Mouse (Mus musculus) kidney, adult 9 months (tissue): ENCODE results near the gene Ptx4.

Source experiments
- DNase-seq: peaks from one replicate; pipeline ENCODE4 v3.0.0; 2022

Gene Ptx4

DNA sequence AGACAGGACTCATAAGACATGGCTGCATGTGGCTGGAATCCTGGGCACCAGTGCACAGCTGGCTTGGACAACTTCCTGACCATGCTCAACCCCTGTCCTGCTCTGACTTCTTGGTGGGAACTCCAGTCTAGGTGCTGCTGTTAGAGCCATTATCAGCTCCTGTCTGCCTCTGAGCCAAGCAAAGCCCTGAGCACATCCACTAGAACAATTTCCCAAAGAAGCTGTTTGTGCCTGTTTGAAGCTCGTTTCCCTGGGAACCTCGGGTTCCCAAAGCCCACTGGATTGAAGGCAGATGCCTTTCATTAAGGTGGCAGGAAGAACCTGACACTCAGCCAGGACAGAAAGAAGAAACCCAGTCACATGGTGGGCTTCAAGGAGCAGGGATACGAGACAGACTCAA is at the start of gene Ptx4:
TSS of gene Ptx4 (plus strand) at position 355 of the 400 bp plus-strand sequence.
- no peak for DNase-seq

DNA sequence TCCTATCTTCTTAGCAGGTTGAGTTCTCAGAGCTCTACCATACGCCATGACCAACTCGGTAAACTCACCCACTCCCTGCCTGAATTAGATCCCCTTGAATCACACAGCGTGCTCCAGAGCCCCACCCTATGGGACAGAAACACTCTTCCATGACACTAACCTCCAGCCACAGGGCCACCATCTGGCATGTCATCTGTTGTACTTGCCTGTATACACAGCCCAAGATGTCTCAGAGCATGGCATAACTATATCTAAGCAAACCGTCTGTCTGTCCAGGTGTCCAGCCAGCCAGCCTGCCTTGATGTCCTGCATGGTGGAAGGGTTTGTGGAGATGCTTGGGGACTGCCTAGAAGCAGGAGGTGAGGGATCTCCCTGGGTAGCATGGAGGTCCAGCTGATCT is 43.7 kb upstream of the Ptx4 start:
- no peak for DNase-seq

GRCm38 (mm10) chr17:25077771-25078372 is 42.7 kb upstream of the Ptx4 start:
- DNase-seq = peak; percentile 76

- no peak for DNase-seq
Measured at GRCm38 (mm10) chr17:25080210-25080609, 40.4 kb upstream of the Ptx4 start.

DNA sequence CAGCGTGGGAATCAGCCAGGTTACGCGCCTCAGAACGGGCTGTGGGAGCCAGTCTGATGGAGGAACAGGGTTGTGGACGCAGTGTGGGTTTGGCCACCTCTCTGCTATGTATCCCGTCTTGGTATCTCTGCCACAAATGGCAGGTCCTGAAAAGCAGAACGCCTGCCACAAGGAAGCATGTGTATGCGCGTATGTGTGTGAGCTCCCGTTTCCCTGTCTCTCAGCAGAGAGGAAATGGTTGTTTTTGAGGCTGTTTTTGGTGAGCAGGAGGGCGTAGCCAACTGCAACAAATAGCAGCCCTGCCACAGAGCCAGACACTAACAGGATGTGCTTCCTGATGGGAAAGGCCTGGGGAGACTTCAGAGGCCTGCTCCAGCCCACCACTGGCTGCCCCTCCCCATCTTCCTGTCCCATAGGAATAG is 39.6 kb upstream of the Ptx4 start:
- DNase-seq = peak; percentile 85

- peak; percentile 61 for DNase-seq
Measured at GRCm38 (mm10) chr17:25082081-25082847, 38.3 kb upstream of the Ptx4 start.

- DNase-seq = no peak
Measured at GRCm38 (mm10) chr17:25082887-25083286, 37.7 kb upstream of the Ptx4 start.

- DNase-seq = peak; percentile 79
Measured at GRCm38 (mm10) chr17:25083444-25083931, 37.1 kb upstream of the Ptx4 start, which contains the start of gene Tmem204. Gene Tmem204 (minus strand): TSS chr17:25083591.

DNA sequence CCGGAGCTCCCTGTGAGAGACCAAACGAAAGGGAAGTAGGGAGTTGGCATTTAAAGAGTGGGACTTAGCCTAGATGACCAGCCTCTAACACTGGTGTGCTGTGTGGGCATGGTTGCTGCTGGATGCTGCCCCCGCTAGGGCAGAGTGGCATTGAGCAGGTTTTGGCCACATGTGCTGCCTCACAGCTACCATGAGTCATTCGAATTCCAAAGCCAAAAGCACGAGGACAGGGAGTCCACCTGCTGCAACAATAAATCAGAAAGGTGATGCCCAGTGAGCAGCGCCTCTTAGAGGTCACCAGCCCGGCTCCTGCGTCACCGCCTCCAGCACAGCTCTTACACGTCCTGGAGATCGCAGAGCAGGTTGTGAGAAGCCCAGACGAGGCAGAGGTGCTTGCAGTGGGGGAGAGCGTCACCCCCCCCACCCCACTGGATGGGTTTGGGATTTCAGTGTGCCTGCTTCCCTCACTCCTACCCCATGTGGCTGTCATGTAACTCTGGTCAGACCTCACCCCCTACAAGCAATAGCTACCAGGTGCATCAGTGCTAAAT is 35.6 kb upstream of the Ptx4 start:
- no peak for DNase-seq

GRCm38 (mm10) chr17:25086724-25087123 is 33.8 kb upstream of the Ptx4 start:
- no peak for DNase-seq

- DNase-seq = no peak
Measured at GRCm38 (mm10) chr17:25089158-25089557, 31.4 kb upstream of the Ptx4 start.

- no peak for DNase-seq
Measured at GRCm38 (mm10) chr17:25090450-25090849, 30.1 kb upstream of the Ptx4 start.

DNA sequence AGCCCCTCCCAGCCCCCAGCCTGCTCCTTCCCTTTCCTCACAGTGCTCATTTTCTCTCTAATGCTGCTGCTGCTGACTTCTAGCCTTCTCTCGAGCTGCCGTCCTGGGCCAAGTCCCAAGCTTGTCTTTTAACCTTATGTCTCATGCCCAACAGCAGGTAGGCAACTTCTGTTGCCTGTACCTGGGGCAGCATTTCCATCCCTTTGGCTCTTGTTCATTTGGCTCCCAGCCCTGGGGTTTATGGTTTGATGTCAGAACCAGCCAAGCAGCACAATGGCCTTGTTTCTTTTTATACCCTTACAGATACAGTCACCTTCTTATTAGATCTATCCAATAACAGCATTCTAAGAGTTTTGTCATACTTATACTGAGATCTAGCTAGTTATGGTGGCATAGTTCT is 24.3 kb upstream of the Ptx4 start:
- DNase-seq = peak; percentile 76

DNA sequence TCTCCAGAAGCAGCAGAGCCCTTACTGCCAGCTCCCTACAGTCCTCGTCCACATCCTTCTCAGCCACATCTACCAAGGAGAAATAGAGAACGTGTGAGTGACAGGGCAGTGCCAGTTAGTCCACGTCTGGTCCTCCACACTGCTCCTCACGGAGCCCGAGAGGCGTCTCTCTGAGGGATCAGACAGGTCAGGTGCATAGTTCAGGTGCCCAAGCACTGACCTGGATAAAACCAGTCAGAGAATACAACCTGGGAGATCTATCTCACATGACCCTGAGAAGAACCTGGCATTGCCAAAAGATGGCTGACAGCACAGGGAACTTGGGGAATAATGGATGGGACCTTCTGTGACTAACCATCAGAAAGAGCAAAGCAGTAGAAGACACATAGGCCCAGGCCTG is 20.5 kb upstream of the Ptx4 start:
- DNase-seq = peak; percentile 54

DNA sequence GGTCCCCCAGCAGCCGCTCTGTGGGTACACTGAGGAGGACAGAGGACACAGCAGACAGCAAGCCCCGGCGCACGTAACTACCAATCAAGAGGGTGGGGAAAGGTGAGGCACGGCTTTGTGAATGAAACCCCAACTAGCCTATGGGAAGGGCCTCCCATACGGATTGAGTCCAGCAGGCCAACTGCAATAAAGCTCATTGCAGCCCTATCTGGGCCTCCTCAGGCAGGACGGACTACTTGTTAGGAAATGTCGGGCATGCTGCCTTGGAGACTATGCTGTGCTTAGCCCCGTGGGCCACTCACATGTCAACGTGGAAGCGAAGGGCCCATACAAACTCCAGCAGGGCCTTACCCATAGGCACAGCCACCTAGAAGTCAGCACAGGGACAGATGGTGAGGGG is 19.2 kb upstream of the Ptx4 start:
- DNase-seq = no peak

DNA sequence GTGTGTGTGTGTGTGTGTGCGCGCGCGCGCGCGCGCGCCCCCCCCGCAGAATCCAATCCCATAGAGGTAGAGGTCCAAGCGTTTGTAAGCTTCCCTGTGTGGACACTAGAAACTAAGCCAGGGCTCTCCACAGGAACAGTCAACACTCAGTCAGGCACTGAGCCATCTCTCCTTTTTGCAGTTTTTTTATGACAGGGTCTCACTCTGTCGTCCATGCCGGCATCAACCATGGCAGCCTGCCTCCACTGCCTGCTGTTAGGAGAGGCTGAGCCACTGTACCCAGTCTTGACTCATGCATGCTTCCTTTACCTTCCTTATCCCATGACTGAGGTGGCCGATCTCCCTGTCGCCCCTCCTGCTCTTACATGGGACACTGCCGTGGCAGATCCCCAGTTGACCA is 12.8 kb upstream of the Ptx4 start:
- DNase-seq = no peak

DNA sequence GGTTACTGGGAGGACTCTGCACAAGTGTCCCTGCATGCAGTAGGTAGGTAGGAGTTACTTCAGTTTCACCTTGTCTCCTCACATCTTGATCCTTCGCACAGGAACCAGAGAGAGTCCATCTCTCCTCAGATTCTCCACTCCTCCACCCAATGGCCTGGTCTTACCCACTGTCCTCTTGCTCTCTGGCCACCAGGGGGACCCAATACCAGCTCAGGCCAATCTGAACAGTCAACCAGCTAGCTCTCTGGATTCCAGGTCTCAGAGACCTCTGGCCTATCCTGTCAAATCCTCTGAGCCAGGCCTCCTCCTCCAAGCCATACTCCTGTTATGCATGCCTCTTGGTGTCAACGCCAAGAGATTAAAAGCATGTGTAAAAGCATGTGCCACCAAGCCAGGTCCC is 11.0 kb upstream of the Ptx4 start:
- DNase-seq = peak; percentile 66

- DNase-seq = no peak
Measured at GRCm38 (mm10) chr17:25110590-25110989, 10.0 kb upstream of the Ptx4 start.

- no peak for DNase-seq
Measured at GRCm38 (mm10) chr17:25111220-25111619, 9.3 kb upstream of the Ptx4 start.

DNA sequence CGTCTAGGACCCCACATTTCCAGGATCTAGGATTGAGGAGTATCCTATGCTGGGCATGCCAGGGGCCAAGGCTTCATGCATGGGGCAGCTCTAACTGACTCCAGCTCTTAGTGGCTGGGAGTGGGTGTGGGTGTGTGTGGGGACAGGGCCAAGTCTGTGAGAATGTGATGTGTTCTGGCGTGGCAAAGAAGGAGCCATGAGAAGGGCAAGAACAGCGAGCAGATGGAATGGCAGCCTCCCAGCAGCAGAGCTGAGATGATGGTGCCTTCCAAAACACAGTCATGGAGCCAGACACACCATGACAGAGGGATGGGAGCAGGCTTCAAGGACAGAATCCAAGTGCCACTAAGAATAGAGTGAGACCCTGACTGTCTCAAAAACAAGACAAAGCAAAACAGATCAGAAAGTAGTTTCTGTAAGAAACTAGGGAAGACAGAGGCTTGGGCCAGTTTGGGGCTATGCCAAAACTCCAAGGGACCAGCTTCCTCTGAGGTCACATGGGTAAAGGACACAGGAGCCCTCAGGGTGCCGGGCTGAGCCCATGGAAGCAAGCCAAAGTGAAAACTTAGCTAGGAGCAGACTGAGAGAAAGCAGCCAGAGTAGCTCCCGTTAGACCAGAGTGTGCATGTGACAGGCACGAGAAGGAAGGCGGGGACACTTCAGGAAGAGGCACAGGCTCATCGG is 8.7 kb upstream of the Ptx4 start:
- DNase-seq = peak; percentile 75

GRCm38 (mm10) chr17:25112423-25112810 is 8.1 kb upstream of the Ptx4 start:
- DNase-seq = no peak

- no peak for DNase-seq
Measured at GRCm38 (mm10) chr17:25114908-25115645, 5.5 kb upstream of the Ptx4 start.
